ENCODE assay signal across 30 mouse cellular contexts in genomic region chr2:79681672-79682071, GRCm38 (mm10). TPM values are rescaled to one million over a fixed set of nuclear protein-coding genes. Genes with fewer than 3 reads are reported as not detected.
"Had no signal": no experiment of that assay in that cellular context is flagged by ENCODE, and none has a peak within 500 bp of the region (broad histone marks: within the 10 kb centered on the region; RNA-seq: fewer than 3 reads in every experiment).

No protein-coding gene starts in this region.

- H3K9me3 ChIP-seq: heart, embryonic 13.5 days; heart, embryonic 15.5 days; hindbrain, embryonic 10.5 days; hindbrain, embryonic 12.5 days; limb, embryonic 13.5 days; limb, embryonic 15.5 days; liver, embryonic 12.5 days had no signal

- H3K9ac ChIP-seq: heart, embryonic 13.5 days; heart, embryonic 15.5 days; hindbrain, embryonic 12.5 days; hindbrain, embryonic 14.5 days; limb, embryonic 13.5 days; limb, embryonic 15.5 days; liver, embryonic 12.5 days; liver, embryonic 14.5 days had no signal

- H3K4me3 ChIP-seq: gastrocnemius, adult 2 months; heart, adult 2 months; heart, embryonic 13.5 days; heart, embryonic 15.5 days; hindbrain, embryonic 10.5 days; hindbrain, embryonic 12.5 days; layer of hippocampus, adult 2 months; limb, embryonic 13.5 days; limb, embryonic 15.5 days; liver, embryonic 12.5 days had no signal

- H3K4me2 ChIP-seq: heart, embryonic 11.5 days; heart, embryonic 13.5 days; heart, embryonic 15.5 days; hindbrain, embryonic 12.5 days; hindbrain, embryonic 14.5 days; limb, embryonic 13.5 days; limb, embryonic 15.5 days; liver, embryonic 12.5 days had no signal

- ATAC-seq: hindbrain, embryonic 16.5 days; inflammation-experienced regulatory T-cells, adult 6 months; liver, embryonic 12.5 days had no signal

- H3K4me1 ChIP-seq: heart, embryonic 15.5 days; hindbrain, embryonic 12.5 days; limb, embryonic 13.5 days; limb, embryonic 15.5 days; liver, embryonic 12.5 days had no signal

- H3K36me3 ChIP-seq: heart, embryonic 15.5 days; hindbrain, embryonic 10.5 days; hindbrain, embryonic 12.5 days; limb, embryonic 13.5 days; limb, embryonic 15.5 days; liver, embryonic 12.5 days had no signal

- H3K27ac ChIP-seq: gastrocnemius, adult 2 months; heart, adult 2 months; heart, embryonic 13.5 days; heart, embryonic 15.5 days; hindbrain, embryonic 10.5 days; hindbrain, embryonic 12.5 days; hindbrain, embryonic 14.5 days; layer of hippocampus, adult 2 months; limb, embryonic 13.5 days; limb, embryonic 15.5 days; liver, embryonic 12.5 days; liver, embryonic 14.5 days had no signal

- DNase-seq: gastrocnemius, adult 2 months; gastrocnemius, postnatal 10 days; gastrocnemius, postnatal 25 days; heart, adult 2 months; heart, postnatal 14 days; heart, postnatal 4 days; kidney, adult 18-20 months; kidney, adult 8-10 months; kidney, postnatal 10 days; kidney, postnatal 25 days; kidney, postnatal 4 days; left cerebral cortex, postnatal 4 days had no signal

- H3K27me3 ChIP-seq: heart, embryonic 13.5 days; heart, embryonic 15.5 days; hindbrain, embryonic 12.5 days; limb, embryonic 13.5 days; limb, embryonic 15.5 days; liver, embryonic 12.5 days had no signal

RNA-seq across cellular contexts. Expression of gene Ppp1r1c, which starts 25.9 kb away (rescaled TPM):
- polyA plus RNA-seq: heart, adult 2 months; heart, embryonic 11.5 days; heart, postnatal 0 days; kidney, embryonic 14.5 days; kidney, embryonic 16.5 days; limb, embryonic 11.5 days; liver, adult 2 months; liver, embryonic 12.5 days; liver, embryonic 14.5 days had no signal
